Mouse (Mus musculus) left cerebral cortex, postnatal 4 days (tissue): ENCODE data around the gene Spsb1. TPM values are rescaled to one million over a fixed set of nuclear protein-coding genes. Genes with fewer than 3 reads are reported as not detected.

ENCODE experiments used
- DNase-seq: peaks from one replicate; pipeline ENCODE4 v3.0.0-alpha.2; 2022
- intact Hi-C: fragments of 180-260 bp; cut with DNase I; formaldehyde crosslinking; loops from one replicate; pipeline ENCODE4 v1.15.1; 2025
- total RNA-seq, 2 experiments: library from RNA; stranded (reverse); gene quantifications; 2 replicates each; pipeline ENCODE4 v1.2.3; 2021

Spsb1 gene
- total RNA-seq = 10 to 100 TPM; 13.9 to 15.3 TPM

GRCm38 (mm10) chr4:149954893-149955439 lies at the start of gene Spsb1:
TSS of gene Spsb1 (minus strand) at chr4:149955043.
- intact Hi-C loops = loop anchor here (10.0 kb wide), 1 partner anchor 100 kb away; no protein-coding TSS in a partner anchor
- DNase-seq = peak; percentile 97

- intact Hi-C loops = no loop called here
- DNase-seq = no peak
Observed at GRCm38 (mm10) chr4:150003641-150004040, 48.8 kb upstream of the Spsb1 start.

GRCm38 (mm10) chr4:150003021-150003580 lies 48.3 kb upstream of the Spsb1 start:
- intact Hi-C loops = no loop called here
- no peak for DNase-seq

- intact Hi-C loops = no loop called here
- no peak for DNase-seq
Observed at GRCm38 (mm10) chr4:150002021-150002528, 47.2 kb upstream of the Spsb1 start.

DNA sequence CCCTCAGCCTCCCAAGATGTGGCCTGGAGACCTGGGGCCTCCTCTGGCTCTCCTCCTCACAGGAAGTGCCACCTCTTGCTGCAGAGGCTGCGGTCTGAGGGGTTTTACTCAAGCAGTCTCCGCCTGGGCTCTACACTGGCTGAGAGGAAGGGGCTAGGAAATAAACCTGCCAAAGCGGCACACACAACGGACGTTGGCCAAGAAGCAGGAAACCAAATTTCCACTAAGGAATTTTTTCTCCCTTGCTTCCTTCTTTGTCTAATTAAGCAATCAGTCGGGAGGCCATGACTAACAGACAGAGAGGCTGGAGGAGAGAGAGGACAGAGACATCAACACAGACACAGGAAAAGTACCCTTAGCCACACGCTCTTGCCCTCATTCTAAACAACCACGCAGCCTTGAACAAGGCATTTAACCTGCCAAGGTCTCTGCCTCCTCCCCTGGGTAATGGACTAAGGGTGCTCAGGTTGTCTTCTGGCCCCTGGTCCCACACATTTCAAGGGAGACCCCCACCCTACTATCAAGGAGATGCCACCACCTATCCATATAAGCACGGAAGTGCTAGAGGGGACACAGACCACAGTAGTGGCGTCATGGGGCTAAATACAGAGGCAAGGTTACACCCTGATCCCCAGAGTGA lies 46.5 kb upstream of the Spsb1 start:
- intact Hi-C loops = no loop called here
- no peak for DNase-seq

DNA sequence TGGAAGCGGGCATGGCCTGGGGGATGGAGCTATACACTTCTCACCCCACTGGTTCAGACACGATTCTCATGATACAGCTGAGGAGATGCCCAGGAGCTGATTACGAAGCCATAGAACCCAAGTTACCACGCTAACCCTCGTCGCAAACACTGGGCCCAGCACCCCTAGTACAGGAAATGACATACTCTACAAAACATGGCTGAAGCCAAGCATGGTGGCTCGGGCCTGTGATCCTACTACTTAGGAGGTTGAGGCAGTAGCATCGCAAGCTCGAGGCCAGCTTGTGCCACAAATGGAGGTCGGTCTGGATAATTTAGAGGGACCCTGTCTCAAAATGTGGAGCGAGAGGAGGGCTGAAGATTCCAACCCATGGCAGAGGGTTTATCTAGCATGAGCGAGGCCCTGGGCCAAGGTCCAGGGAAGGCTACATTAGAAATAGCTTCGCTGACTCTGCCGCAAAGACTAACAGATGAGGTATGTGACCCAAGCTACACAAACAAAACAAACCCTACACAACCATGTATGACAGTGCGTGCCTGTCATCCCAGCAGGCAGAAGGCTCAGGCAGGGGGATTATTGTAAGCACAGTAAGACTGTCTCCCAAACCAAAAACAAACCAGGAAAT lies 45.2 kb upstream of the Spsb1 start:
- intact Hi-C loops = no loop called here
- no peak for DNase-seq

- DNase-seq = no peak
- intact Hi-C loops = no loop called here
Observed at GRCm38 (mm10) chr4:149999510-149999900, 44.7 kb upstream of the Spsb1 start.

DNA sequence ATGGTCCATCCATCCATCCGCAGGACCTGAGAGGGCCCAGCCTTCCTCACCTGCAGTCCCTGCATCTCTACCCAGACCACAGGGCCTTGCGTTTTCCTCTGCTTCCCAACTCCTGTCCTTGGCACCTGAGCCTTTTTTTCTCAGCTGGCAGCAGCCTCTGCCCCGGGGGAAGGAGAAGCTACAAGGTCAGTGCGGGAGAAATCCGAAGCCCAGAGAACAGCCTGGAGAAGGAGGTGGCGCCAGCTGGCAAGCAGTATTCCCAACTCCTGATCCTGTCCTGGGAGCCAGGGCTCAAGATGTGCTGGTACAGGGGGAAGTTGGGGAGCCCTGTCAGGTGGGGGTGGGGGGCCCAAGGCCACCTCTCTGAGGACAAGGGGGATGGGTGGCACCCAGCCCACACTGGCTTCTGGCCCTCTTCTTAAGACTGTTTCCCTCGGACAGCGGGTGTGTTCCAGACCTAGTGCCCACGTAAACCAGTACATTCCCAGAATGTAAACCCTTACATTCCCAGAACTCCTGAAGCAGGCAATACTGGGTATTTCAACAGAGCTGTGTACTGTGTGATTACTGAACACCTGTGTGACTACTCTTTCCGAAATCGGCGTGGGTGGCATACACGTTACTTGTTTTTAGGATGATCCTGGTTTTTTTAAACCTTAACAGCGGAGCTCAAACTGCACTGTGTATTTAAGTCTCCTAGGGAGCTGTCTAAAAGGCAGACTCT lies 44.1 kb upstream of the Spsb1 start:
- intact Hi-C loops = no loop called here
- DNase-seq = peak; percentile 58

DNA sequence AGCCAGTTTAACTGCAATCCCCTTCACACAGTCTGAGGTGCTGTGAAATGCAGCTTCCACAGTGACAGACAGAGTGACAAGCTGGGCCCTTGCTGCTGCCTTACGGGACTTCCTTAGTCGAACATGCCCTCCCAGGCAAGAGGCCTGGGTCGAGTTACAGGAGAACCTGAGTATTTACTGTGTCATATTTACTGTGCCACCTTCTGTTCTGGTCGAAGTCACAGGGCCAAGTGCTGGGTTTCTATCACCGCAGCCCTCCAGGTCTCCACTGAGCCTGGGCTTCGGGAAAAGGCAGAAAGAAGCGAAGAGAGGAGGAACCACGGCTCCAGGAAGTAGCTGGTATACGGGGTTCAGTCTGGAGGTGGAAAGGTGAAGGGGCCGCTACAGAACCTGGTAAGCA lies 43.2 kb upstream of the Spsb1 start:
- intact Hi-C loops = no loop called here
- no peak for DNase-seq

- intact Hi-C loops = no loop called here
- no peak for DNase-seq
Observed at GRCm38 (mm10) chr4:149996440-149996839, 41.6 kb upstream of the Spsb1 start.

- DNase-seq = no peak
- intact Hi-C loops = no loop called here
Observed at GRCm38 (mm10) chr4:149995911-149996310, 41.1 kb upstream of the Spsb1 start.

DNA sequence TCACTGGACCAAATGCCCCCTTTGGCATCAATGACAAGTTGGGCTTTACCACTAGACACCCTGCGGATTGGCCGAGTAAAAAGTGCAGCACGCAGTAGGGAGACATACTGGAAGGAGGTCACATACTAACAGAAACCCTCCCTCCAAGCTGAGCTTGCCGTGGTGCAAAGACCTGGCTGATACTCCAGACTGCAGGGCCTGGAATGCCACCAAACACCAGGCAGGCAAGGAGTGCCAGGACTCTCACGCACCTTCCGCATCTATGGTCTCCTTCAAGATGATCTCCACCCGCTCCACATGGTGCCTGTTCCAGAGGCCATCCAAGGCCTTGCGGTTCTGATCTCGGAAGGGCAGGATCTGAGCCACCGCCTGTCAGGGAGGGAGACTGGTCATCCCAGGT lies 39.4 kb upstream of the Spsb1 start:
- no peak for DNase-seq
- intact Hi-C loops = no loop called here

GRCm38 (mm10) chr4:149992670-149993032 lies 37.8 kb upstream of the Spsb1 start:
- DNase-seq = no peak
- intact Hi-C loops = no loop called here

- intact Hi-C loops = no loop called here
Observed at GRCm38 (mm10) chr4:149991755-149992669, 37.2 kb upstream of the Spsb1 start.

DNA sequence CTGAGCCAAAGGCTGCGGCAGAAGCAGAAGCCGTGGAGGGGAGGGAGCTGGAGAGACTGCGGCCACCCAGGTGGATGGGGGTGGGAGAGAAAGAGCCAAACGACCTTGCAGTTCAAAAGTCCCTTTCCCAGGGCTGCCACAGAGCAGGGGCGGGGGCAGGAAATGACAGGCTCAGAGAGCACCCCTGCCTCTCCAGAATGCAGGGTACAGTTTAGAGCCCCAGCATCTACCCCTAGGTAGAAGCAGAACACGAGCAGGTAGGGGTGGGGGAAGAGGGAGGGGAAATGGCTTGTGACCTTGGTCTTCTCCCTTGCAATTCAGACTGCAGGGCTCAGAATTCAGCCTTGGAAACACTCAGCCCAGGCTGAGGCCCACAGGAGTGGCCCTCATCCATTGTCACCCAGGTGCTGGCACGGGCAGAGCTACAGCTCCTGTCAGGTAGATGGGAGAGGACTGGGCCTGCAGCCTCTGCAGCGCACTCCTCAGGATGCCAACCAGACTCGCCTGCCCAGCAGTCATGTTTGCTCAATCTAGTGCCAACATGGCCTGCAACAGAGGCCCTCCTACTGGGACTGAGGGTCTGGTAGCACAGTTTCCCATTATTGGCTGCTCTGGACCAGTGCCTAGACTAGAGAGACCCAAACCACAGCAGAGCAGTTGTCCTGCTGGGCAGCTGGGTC lies 36.3 kb upstream of the Spsb1 start:
- intact Hi-C loops = no loop called here

More at GRCm38 (mm10) chr4:149991755-149992669, 37.2 kb upstream of the Spsb1 start:
- no peak for DNase-seq

GRCm38 (mm10) chr4:149990212-149990953 lies 35.5 kb upstream of the Spsb1 start:
- intact Hi-C loops = no loop called here
- peak; percentile 88 for DNase-seq

More for the DNA sequence above, 36.3 kb upstream of the Spsb1 start:
- DNase-seq = peak; percentile 67

DNA sequence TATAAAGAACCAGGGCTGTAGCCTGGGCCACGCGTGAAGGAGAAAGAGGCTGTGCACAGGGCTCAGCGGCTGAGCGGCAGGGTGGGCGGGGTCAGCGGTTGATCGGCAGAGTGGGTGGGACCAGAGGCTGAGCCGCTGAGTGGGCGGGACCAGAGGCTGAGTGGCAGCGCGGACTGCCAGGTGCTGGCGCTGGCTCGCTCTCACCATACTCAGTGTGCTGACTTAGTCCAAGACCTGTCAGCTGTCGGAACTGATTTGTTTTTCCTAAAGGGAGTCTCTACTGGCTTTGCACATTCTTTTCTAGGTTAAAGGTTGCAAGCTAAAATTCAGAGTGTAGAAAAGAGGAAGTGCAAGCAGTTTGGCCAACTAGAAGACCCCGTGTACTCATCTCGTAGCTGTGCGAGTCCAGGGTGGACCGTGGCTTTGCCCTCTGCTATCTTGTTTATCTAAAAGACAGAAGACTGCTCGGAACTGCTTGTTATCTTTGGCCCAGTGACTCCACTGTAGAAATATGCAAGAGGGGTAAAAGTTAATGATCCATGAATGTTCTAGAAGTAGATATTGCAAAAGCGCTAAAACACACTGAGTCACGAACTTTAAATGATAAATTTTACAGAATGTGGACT lies 34.2 kb upstream of the Spsb1 start:
- DNase-seq = peak; percentile 95
- intact Hi-C loops = no loop called here

- intact Hi-C loops = no loop called here
- no peak for DNase-seq
Observed at GRCm38 (mm10) chr4:149988301-149988700, 33.5 kb upstream of the Spsb1 start.
